Mouse (Mus musculus): Measurements from ENCODE around the gene Fndc3b. TPM values are rescaled to one million over a fixed set of nuclear protein-coding genes. Genes with fewer than 3 reads are reported as not detected.

Gene Fndc3b
- polyA plus RNA-seq, 1 experiment, result 0.04 TPM

GRCm38 (mm10) chr3:27740136-27740535 is 29.0 kb upstream of the Fndc3b start:
- Histone ChIP-seq H3K4me1 (ENCODE audit: control insufficient read depth) (no peaks in the 10 kb centered on the region), H3K36me3 (ENCODE audit: control insufficient read depth) (no peaks in the 10 kb centered on the region), H3K27me3 (ENCODE audit: control insufficient read depth) (no peaks in the 10 kb centered on the region), H3K9me3 (ENCODE audit: control insufficient read depth, low read length) (no peaks in the 10 kb centered on the region), H3K4me3 (replicated peaks) (no peak overlapping the region)
- no peak for TF ChIP-seq GATA1 (IDR thresholded peaks at IDR 0.05; ENCODE audit: low read length)
- no peak for TF ChIP-seq TAL1 (IDR thresholded peaks at IDR 0.05; ENCODE audit: low read length)

DNA sequence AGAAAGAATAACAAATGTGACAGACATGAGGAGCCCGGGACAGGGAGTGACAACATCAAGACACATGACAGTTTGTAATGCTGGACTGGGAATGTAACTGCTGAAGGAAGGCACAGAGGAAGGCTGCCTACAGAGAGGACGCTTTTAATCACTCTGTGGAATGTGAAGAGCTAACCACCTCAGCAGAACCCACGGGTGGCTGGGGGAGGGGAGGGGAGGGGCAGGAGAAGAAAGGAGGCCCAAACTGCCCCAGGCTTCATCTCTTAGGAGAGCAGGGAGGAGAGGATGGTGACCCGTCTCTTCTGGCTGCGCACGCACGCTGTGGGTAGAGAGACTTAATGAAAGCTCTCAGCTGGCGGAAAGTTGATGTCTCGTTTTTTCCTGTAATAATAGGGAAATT is 25.1 kb upstream of the Fndc3b start:
- TF ChIP-seq GATA1 (IDR thresholded peaks at IDR 0.05; ENCODE audit: low read length) (no peak), TAL1 (IDR thresholded peaks at IDR 0.05; ENCODE audit: low read length) (no peak)

GRCm38 (mm10) chr3:27735113-27735512 is 24.0 kb upstream of the Fndc3b start:
- H3K27me3 ChIP-seq (ENCODE audit: control insufficient read depth), result no peaks in the 10 kb centered on the region
- 0 out of 2 replicates have a peak, but pooled peaks cover 3% of the 10 kb centered on the region for H3K9me3 ChIP-seq (ENCODE audit: control insufficient read depth, low read length)
- no peaks in the 10 kb centered on the region for H3K36me3 ChIP-seq (ENCODE audit: control insufficient read depth)
- no peaks in the 10 kb centered on the region for H3K4me1 ChIP-seq (ENCODE audit: control insufficient read depth)
- TF ChIP-seq GATA1 (IDR thresholded peaks at IDR 0.05; ENCODE audit: low read length), result no peak
- H3K4me3 ChIP-seq (replicated peaks), result no peak overlapping the region

More for the DNA sequence above, 25.1 kb upstream of the Fndc3b start:
- Histone ChIP-seq H3K27me3 (ENCODE audit: control insufficient read depth) (no peaks in the 10 kb centered on the region), H3K4me3 (replicated peaks) (no peak overlapping the region), H3K4me1 (ENCODE audit: control insufficient read depth) (no peaks in the 10 kb centered on the region), H3K36me3 (ENCODE audit: control insufficient read depth) (no peaks in the 10 kb centered on the region), H3K9me3 (ENCODE audit: control insufficient read depth, low read length) (0 out of 2 replicates have a peak, but pooled peaks cover 3% of the 10 kb centered on the region)

DNA sequence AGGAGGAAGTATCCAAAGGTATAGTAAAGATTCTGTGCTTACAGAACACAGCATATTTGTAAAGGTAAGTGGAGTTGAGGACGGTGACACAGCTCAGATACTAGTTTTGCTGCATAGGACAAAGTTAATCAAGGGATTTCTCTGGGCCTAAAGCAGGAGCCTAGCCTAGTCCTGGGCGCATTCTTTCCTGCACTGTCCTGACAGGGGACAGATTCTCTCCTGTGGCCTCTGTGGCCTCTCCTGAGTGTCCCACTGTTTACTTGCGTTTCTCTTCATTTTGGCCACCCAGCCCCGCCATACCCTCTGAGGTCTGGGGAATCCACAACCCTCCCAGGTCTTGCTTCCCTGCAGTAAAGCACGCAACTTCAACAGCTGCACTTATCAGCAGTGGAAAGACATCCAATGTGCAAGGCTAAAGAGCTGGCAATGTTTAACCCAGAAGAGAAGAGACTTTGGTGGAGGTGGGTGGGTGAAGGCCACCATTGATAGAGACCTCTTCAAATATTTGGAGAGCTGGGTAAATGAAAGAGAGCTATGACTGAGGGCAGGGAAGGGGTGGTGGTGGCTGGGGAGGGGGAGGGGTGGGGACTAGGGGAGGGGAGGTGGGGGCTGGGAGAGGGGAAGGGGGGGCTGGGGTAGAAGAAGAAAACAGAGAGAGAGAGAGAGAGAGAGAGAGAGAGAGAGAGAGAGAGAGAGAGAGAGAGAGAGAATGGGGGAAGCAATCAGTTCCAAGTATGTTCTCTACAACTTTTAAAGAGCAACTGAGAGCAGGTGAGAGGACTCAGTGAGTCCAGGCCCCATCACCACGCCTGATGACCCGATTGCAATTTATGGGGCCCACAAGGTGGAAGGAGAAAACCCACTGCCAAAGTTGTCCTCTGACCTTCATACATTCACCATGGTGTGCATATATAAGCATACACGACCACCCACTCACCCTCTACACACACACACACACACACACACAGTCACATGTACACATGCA is 18.0 kb upstream of the Fndc3b start:
- Histone ChIP-seq H3K36me3 (ENCODE audit: control insufficient read depth) (no peaks in the 10 kb centered on the region), H3K9me3 (ENCODE audit: control insufficient read depth, low read length) (no peaks in the 10 kb centered on the region), H3K4me3 (replicated peaks) (no peak overlapping the region), H3K4me1 (ENCODE audit: control insufficient read depth) (no peaks in the 10 kb centered on the region), H3K27me3 (ENCODE audit: control insufficient read depth) (no peaks in the 10 kb centered on the region)
- TF ChIP-seq GATA1 (IDR thresholded peaks at IDR 0.05; ENCODE audit: low read length), result no peak
- no peak for TF ChIP-seq TAL1 (IDR thresholded peaks at IDR 0.05; ENCODE audit: low read length)

DNA sequence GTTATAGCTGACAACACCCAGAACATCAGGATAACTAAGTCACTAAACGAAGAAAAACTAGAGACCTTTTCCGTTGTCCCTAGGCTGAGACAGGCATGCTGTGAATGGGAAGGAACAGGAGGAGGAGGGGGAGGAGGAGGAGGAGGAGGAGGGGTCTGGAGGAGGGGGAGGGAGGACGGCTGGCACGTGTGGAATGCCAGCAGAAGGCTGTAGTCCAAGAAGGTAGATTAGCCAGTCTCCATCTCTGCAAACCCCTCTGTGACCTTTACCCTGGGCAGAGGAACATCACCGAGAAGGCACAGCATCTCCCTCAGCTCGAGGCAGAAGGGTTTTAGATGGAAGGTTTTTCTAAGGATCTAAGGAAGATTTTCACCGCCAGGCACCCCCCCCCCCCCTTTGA is 17.1 kb upstream of the Fndc3b start:
- no peaks in the 10 kb centered on the region for H3K9me3 ChIP-seq (ENCODE audit: control insufficient read depth, low read length)
- TF ChIP-seq TAL1 (IDR thresholded peaks at IDR 0.05; ENCODE audit: low read length) (no peak), GATA1 (IDR thresholded peaks at IDR 0.05; ENCODE audit: low read length) (no peak)
- no peaks in the 10 kb centered on the region for H3K27me3 ChIP-seq (ENCODE audit: control insufficient read depth)

GRCm38 (mm10) chr3:27725752-27726151 is 14.6 kb upstream of the Fndc3b start:
- Histone ChIP-seq H3K4me1 (ENCODE audit: control insufficient read depth) (no peaks in the 10 kb centered on the region), H3K36me3 (ENCODE audit: control insufficient read depth) (no peaks in the 10 kb centered on the region), H3K4me3 (replicated peaks) (no peak overlapping the region), H3K9me3 (ENCODE audit: control insufficient read depth, low read length) (no peaks in the 10 kb centered on the region), H3K27me3 (ENCODE audit: control insufficient read depth) (no peaks in the 10 kb centered on the region)
- TF ChIP-seq GATA1 (IDR thresholded peaks at IDR 0.05; ENCODE audit: low read length) (no peak), TAL1 (IDR thresholded peaks at IDR 0.05; ENCODE audit: low read length) (no peak)

More for the DNA sequence above, 17.1 kb upstream of the Fndc3b start:
- H3K4me3 ChIP-seq (replicated peaks), result no peak overlapping the region
- H3K36me3 ChIP-seq (ENCODE audit: control insufficient read depth), result no peaks in the 10 kb centered on the region
- no peaks in the 10 kb centered on the region for H3K4me1 ChIP-seq (ENCODE audit: control insufficient read depth)

DNA sequence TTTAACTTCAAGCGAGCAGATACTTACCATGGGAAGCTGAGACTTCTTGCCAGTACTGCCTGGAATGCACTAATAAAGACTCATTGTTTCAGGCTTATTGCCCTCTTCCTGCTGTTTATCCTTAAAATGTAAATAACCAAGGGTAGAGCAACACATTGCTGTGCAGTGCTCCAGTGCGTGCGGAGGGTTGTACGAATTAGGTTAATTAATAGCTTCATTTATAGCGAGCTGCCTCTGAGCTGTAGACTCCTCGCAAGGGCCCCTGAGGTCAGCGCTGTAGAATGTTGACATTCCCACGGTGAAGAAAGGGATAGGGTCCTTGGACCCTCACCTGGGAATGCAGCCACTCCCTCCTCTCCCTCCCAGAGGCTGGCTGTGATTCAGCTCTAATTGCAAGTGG is 13.1 kb upstream of the Fndc3b start:
- Histone ChIP-seq H3K36me3 (ENCODE audit: control insufficient read depth) (no peaks in the 10 kb centered on the region), H3K27me3 (ENCODE audit: control insufficient read depth) (no peaks in the 10 kb centered on the region), H3K4me3 (replicated peaks) (no peak overlapping the region), H3K4me1 (ENCODE audit: control insufficient read depth) (no peaks in the 10 kb centered on the region), H3K9me3 (ENCODE audit: control insufficient read depth, low read length) (no peaks in the 10 kb centered on the region)
- TF ChIP-seq TAL1 (IDR thresholded peaks at IDR 0.05; ENCODE audit: low read length) (no peak), GATA1 (IDR thresholded peaks at IDR 0.05; ENCODE audit: low read length) (no peak)

DNA sequence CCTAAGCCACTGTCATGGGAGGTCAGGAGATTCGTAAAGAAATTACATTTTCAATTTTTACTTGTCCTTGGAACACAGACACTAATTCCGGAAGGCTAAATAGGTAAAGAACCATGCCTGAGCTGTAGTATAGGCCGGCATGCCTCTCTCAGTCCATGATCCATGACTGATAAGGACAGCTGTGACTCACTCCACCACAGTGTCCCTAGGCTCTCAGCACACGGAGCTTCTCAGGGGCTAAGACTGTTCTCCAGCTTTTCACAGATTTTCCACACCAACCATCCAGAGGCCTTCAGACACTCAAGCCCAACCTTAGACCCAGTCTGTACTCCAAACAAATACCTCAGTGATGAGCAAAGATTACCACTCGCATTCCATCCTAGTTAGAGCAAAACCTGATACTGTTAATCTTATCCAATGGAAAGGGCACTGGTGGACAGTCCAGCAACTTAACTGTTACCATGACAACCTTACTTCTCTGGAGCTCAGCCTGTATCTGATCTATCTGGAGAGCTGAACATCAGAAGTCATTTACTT is 7.8 kb upstream of the Fndc3b start:
- Histone ChIP-seq H3K9me3 (ENCODE audit: control insufficient read depth, low read length) (no peaks in the 10 kb centered on the region), H3K36me3 (ENCODE audit: control insufficient read depth) (no peaks in the 10 kb centered on the region), H3K27me3 (ENCODE audit: control insufficient read depth) (no peaks in the 10 kb centered on the region), H3K4me3 (replicated peaks) (no peak overlapping the region), H3K4me1 (ENCODE audit: control insufficient read depth) (no peaks in the 10 kb centered on the region)
- TF ChIP-seq GATA1 (IDR thresholded peaks at IDR 0.05; ENCODE audit: low read length) (no peak), TAL1 (IDR thresholded peaks at IDR 0.05; ENCODE audit: low read length) (no peak)

DNA sequence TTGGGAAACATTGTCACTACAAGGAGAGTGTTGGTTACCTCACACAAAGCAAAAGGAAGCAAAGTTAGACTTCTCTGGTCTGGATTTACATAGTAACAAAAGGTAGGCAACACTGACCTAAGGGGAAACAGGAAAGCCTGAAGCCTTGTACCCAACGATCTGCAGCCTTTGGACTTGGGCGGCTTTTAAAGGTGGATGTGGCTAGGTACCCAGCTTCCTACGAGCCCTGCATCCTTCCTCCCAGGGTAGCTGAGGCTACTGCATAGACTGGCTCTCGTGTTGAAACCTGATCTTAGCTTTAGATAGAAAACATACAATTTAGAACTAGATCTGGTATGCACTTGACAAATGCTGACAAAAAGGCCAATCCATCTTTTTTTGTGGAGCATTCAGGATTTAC is 2.9 kb upstream of the Fndc3b start:
- no peak overlapping the region for H3K4me3 ChIP-seq (replicated peaks)
- H3K9me3 ChIP-seq (ENCODE audit: control insufficient read depth, low read length), result no peaks in the 10 kb centered on the region
- H3K27me3 ChIP-seq (ENCODE audit: control insufficient read depth), result peaks cover 40% of the 10 kb centered on the region
- H3K36me3 ChIP-seq (ENCODE audit: control insufficient read depth), result no peaks in the 10 kb centered on the region
- TF ChIP-seq TAL1 (IDR thresholded peaks at IDR 0.05; ENCODE audit: low read length), result no peak
- no peak for TF ChIP-seq GATA1 (IDR thresholded peaks at IDR 0.05; ENCODE audit: low read length)
- peaks cover 3% of the 10 kb centered on the region for H3K4me1 ChIP-seq (ENCODE audit: control insufficient read depth)
